Mouse (Mus musculus): ENCODE measurements around the gene Timm50. TPM values are rescaled to one million over a fixed set of nuclear protein-coding genes. Genes with fewer than 3 reads are reported as not detected.
A peak's percentile ranks its signal among the peaks of the same experiment; 100 is the strongest.

The Timm50 gene
- polyA plus RNA-seq, 1 experiment from 2014 or later = 124 TPM

DNA sequence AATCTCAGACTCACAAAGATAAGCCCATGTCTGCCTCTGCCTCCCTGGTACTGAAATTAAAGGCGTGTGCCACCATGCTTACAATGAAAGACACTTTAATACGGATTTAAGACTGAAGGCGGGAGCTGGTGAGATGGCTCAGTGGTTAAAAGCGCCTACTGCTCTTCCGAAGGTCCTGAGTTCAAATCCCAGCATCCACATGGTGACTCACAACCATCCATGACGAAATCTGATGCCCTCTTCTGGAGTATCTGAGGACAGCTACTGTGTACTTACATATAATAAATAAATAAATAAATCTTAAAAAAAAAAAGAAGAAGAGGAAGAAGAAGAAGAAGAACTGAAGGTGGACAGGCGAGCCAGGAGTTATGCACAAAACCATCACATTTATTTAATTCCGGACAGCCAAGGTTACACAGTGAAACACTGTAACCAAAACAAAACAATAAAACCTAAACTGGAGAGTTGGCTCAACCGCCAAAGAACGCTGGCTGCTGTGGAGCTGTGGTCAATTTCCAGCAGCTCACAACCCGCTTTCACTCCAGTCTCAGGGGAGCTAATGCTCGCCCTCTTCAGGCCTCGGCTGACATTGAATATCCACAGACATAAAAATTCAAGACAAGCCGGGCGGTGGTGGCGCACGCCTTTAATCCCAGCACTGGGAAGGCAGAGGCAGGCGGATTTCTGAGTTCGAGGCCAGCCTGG is 27.5 kb upstream of the Timm50 start:
- no peaks in the 10 kb centered on the region for H3K27me3 ChIP-seq (replicated peaks; ENCODE audit: control insufficient read depth, insufficient read depth, low read length)
- DNase-seq (ENCODE audit: low spot score) = peak; percentile 53
- H3K4me3 ChIP-seq (ENCODE audit: low read depth, low read length) = peak overlapping the region; percentile 100
- H3K36me3 ChIP-seq (ENCODE audit: control insufficient read depth, insufficient read depth, low read length) = 0 out of 2 replicates have a peak, but pooled peaks cover 5% of the 10 kb centered on the region
- 74% methylated on average over 19 of the region's 19 CpGs for WGBS
- H3K4me2 ChIP-seq (ENCODE audit: low read depth, low read length) = peak overlapping the region; percentile 88
- peaks cover 7% of the 10 kb centered on the region for H3K4me1 ChIP-seq (ENCODE audit: control insufficient read depth, insufficient read depth, low read length)
- no peak for ATAC-seq (ENCODE audit: low read depth)
- H3K9me3 ChIP-seq (ENCODE audit: control insufficient read depth, low read length) = no peaks in the 10 kb centered on the region
- H3K27ac ChIP-seq (replicated peaks; ENCODE audit: low read depth, low read length) = peak overlapping the region; percentile 87
- H3K9ac ChIP-seq (ENCODE audit: low read depth, low read length) = peak overlapping the region; percentile 96

DNA sequence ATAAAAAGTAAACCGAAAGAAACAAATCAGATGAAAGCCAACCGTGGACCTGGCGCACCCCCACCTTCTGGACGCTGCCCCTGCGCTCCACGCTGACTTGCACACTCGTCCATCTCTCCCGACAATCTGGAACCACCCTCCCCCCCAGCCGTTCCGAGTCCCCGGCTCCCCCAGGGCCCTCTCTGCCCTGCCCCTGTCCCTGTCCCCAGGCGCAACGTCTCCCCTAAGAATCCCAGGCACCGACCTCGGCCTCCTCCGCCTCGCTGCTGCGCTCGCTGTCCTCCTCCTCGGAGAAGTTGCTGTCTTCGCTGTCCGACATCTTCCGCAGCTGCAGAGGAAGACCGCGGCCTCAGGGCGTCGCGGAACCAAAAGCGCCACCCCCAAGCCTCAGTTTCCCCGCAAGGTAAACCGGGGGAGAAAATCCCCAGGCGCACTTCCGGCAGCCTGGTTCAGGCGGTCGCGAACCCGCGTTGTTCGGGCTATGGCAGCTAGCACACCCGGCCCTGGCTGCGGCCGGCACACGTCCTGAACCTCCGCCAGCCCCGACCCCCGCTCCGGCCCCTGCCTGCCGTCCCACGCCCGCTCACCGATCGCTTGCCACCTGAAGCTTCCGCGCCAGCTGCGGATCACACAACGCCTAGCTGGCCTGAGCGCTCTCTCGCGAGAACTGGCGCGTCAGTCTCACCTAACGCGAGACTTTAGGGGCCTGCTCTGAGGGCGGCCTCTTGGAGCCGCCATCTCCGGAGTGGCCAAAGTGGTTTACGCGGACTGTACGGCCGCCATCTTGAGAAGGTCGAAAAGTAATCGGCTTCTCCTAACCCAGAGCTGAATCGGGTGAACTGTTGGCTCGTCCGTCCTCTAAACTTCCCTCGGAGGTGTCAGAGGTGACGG is 26.5 kb upstream of the Timm50 start, which contains the start of gene Supt5:
Gene Supt5 (minus strand): TSS at position 639 of the 891 bp plus-strand sequence.
- Histone ChIP-seq H3K9ac (ENCODE audit: low read depth, low read length) (peak within 1 kb of the TSS; percentile 96), H3K4me2 (ENCODE audit: low read depth, low read length) (peak within 1 kb of the TSS; percentile 88), H3K9me3 (ENCODE audit: control insufficient read depth, low read length) (no peaks in the 10 kb centered on the region), H3K4me1 (ENCODE audit: control insufficient read depth, insufficient read depth, low read length) (peaks cover 7% of the 10 kb centered on the region), H3K27me3 (replicated peaks; ENCODE audit: control insufficient read depth, insufficient read depth, low read length) (no peaks in the 10 kb centered on the region), H3K4me3 (ENCODE audit: low read depth, low read length) (peak within 1 kb of the TSS; percentile 100), H3K27ac (replicated peaks; ENCODE audit: low read depth, low read length) (peak within 1 kb of the TSS; percentile 87), H3K36me3 (ENCODE audit: control insufficient read depth, insufficient read depth, low read length) (0 out of 2 replicates have a peak, but pooled peaks cover 5% of the 10 kb centered on the region)
- ATAC-seq (ENCODE audit: low read depth) (peak; percentile 99), DNase-seq (ENCODE audit: low spot score) (peak; percentile 100)
- 1% methylated on average over 67 of the region's 77 CpGs for WGBS

DNA sequence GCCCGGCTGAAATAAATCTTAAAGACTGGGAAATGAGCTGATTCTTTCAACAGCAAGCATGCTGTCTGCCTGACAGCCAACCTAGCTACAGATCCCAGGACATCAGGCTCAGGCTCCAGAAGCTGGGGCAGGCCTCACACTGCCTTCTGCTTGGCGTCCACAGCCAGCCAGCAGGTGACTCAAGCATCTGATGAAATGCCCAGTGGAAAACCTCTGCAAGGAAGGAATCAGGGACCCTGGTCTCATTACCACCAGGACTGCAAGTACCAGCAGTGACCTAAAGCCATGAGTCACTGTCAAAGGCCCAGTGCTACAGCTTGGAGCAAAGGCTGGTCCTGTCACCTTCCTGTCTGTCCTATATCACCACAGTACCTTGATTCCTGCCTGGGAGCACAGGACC is 23.6 kb upstream of the Timm50 start:
- no peaks in the 10 kb centered on the region for H3K9me3 ChIP-seq (ENCODE audit: control insufficient read depth, low read length)
- no peak overlapping the region for H3K4me3 ChIP-seq (ENCODE audit: low read depth, low read length)
- DNase-seq (ENCODE audit: low spot score) = no peak
- no peak overlapping the region for H3K27ac ChIP-seq (replicated peaks; ENCODE audit: low read depth, low read length)
- H3K27me3 ChIP-seq (replicated peaks; ENCODE audit: control insufficient read depth, insufficient read depth, low read length) = no peaks in the 10 kb centered on the region
- H3K4me2 ChIP-seq (ENCODE audit: low read depth, low read length) = no peak overlapping the region
- 90% methylated on average over 2 of the region's 2 CpGs for WGBS
- peaks cover 16% of the 10 kb centered on the region for H3K36me3 ChIP-seq (ENCODE audit: control insufficient read depth, insufficient read depth, low read length)
- H3K4me1 ChIP-seq (ENCODE audit: control insufficient read depth, insufficient read depth, low read length) = peaks cover 7% of the 10 kb centered on the region
- no peak for ATAC-seq (ENCODE audit: low read depth)
- no peak overlapping the region for H3K9ac ChIP-seq (ENCODE audit: low read depth, low read length)

DNA sequence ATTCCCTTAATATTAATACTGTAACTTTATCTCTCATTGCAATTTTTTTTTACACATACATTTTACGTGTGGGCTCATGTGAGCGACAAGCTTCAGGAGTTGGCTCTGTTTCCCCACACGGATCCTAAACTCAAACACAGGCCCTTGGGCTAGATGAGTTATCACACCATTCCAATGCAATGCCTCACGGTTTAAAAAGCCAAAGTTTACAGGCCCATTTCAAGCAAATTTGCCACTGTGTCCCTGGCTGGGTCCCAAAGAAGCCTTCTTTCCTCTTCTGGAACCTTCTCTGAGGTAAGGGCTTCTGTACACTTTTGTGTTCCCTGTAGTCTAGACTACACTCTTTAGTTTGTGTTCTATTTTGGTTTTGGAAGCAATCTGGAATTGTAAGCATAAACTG is 22.7 kb upstream of the Timm50 start:
- H3K9ac ChIP-seq (ENCODE audit: low read depth, low read length) = no peak overlapping the region
- no peak overlapping the region for H3K27ac ChIP-seq (replicated peaks; ENCODE audit: low read depth, low read length)
- no peak for ATAC-seq (ENCODE audit: low read depth)
- peaks cover 7% of the 10 kb centered on the region for H3K4me1 ChIP-seq (ENCODE audit: control insufficient read depth, insufficient read depth, low read length)
- no peak overlapping the region for H3K4me3 ChIP-seq (ENCODE audit: low read depth, low read length)
- no peaks in the 10 kb centered on the region for H3K27me3 ChIP-seq (replicated peaks; ENCODE audit: control insufficient read depth, insufficient read depth, low read length)
- H3K36me3 ChIP-seq (ENCODE audit: control insufficient read depth, insufficient read depth, low read length) = peaks cover 25% of the 10 kb centered on the region
- no peak for DNase-seq (ENCODE audit: low spot score)
- no peaks in the 10 kb centered on the region for H3K9me3 ChIP-seq (ENCODE audit: control insufficient read depth, low read length)
- 83% methylated on average over 4 of the region's 4 CpGs for WGBS
- H3K4me2 ChIP-seq (ENCODE audit: low read depth, low read length) = no peak overlapping the region

DNA sequence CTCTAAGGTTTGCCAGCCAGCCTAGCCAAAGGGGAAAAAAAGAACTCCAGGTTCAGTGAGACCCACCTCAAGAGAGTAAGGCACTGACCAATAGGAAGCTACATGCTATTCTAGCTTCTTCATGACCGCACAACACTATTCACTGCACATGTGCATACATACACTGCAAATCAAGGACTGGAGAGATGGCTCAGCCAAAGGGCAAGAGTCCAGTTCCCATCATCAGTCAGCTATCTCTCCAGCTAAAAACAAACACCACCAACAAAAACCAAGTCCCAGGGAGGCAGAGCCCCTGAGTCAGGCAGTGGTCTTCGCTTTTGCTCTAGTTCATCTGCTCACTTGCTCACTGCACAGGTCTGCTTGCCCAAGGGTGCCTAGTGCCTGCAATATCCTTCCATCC is 16.4 kb upstream of the Timm50 start:
- Histone ChIP-seq H3K4me2 (ENCODE audit: low read depth, low read length) (no peak overlapping the region), H3K36me3 (ENCODE audit: control insufficient read depth, insufficient read depth, low read length) (peaks cover 78% of the 10 kb centered on the region), H3K27ac (replicated peaks; ENCODE audit: low read depth, low read length) (no peak overlapping the region), H3K9ac (ENCODE audit: low read depth, low read length) (no peak overlapping the region), H3K4me3 (ENCODE audit: low read depth, low read length) (no peak overlapping the region), H3K9me3 (ENCODE audit: control insufficient read depth, low read length) (no peaks in the 10 kb centered on the region), H3K27me3 (replicated peaks; ENCODE audit: control insufficient read depth, insufficient read depth, low read length) (no peaks in the 10 kb centered on the region), H3K4me1 (ENCODE audit: control insufficient read depth, insufficient read depth, low read length) (no peaks in the 10 kb centered on the region)
- 93% methylated on average over 2 of the region's 2 CpGs for WGBS
- DNase-seq (ENCODE audit: low spot score) (no peak), ATAC-seq (ENCODE audit: low read depth) (no peak)

DNA sequence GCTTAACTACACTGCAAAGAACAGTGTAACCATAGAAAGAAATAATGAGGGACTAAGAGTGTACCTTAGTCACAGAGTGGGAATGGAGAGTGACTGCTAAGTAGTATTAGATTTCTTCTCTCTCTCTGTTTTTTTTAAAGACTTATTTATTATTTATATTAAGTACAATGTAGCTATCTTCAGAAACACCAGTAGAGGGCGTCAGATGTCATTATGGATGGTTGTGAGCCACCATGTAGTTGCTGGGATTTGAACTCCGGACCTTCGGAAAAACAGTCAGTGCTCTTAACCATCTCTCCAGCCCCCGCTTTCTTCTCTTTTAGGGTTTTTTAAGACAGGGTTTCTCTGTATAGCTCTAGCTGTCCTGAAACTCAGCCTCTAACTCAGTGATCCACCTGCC is 14.6 kb upstream of the Timm50 start:
- no peak for DNase-seq (ENCODE audit: low spot score)
- Histone ChIP-seq H3K4me1 (ENCODE audit: control insufficient read depth, insufficient read depth, low read length) (no peaks in the 10 kb centered on the region), H3K4me3 (ENCODE audit: low read depth, low read length) (no peak overlapping the region), H3K27ac (replicated peaks; ENCODE audit: low read depth, low read length) (no peak overlapping the region), H3K9ac (ENCODE audit: low read depth, low read length) (no peak overlapping the region), H3K27me3 (replicated peaks; ENCODE audit: control insufficient read depth, insufficient read depth, low read length) (no peaks in the 10 kb centered on the region), H3K36me3 (ENCODE audit: control insufficient read depth, insufficient read depth, low read length) (peaks cover 95% of the 10 kb centered on the region), H3K4me2 (ENCODE audit: low read depth, low read length) (no peak overlapping the region), H3K9me3 (ENCODE audit: control insufficient read depth, low read length) (no peaks in the 10 kb centered on the region)
- WGBS = 80% methylated on average over 4 of the region's 4 CpGs
- ATAC-seq (ENCODE audit: low read depth) = no peak

DNA sequence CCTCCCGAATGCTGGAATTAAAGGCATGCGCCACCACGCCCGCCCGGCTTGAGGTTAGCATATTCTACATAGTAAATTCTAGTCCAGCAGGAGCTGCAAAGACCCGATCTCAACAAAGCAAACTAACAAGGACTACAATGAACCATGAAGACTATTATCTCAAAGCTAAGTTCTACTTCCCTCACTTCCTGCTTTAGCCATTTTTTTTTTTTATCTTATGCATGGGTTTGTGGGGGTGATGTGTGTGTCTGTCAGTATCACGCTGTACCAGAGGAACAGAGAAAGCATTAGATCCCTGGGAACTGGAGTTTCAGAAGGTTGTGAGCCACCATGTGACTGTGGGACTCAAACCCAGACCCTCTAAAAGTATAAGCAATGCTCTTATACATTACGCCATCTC is 13.4 kb upstream of the Timm50 start:
- Histone ChIP-seq H3K4me1 (ENCODE audit: control insufficient read depth, insufficient read depth, low read length) (no peaks in the 10 kb centered on the region), H3K27ac (replicated peaks; ENCODE audit: low read depth, low read length) (no peak overlapping the region), H3K4me2 (ENCODE audit: low read depth, low read length) (no peak overlapping the region), H3K36me3 (ENCODE audit: control insufficient read depth, insufficient read depth, low read length) (peaks cover 95% of the 10 kb centered on the region), H3K4me3 (ENCODE audit: low read depth, low read length) (no peak overlapping the region), H3K9me3 (ENCODE audit: control insufficient read depth, low read length) (no peaks in the 10 kb centered on the region), H3K9ac (ENCODE audit: low read depth, low read length) (no peak overlapping the region), H3K27me3 (replicated peaks; ENCODE audit: control insufficient read depth, insufficient read depth, low read length) (no peaks in the 10 kb centered on the region)
- 96% methylated on average over 8 of the region's 8 CpGs for WGBS
- no peak for DNase-seq (ENCODE audit: low spot score)
- ATAC-seq (ENCODE audit: low read depth) = no peak

DNA sequence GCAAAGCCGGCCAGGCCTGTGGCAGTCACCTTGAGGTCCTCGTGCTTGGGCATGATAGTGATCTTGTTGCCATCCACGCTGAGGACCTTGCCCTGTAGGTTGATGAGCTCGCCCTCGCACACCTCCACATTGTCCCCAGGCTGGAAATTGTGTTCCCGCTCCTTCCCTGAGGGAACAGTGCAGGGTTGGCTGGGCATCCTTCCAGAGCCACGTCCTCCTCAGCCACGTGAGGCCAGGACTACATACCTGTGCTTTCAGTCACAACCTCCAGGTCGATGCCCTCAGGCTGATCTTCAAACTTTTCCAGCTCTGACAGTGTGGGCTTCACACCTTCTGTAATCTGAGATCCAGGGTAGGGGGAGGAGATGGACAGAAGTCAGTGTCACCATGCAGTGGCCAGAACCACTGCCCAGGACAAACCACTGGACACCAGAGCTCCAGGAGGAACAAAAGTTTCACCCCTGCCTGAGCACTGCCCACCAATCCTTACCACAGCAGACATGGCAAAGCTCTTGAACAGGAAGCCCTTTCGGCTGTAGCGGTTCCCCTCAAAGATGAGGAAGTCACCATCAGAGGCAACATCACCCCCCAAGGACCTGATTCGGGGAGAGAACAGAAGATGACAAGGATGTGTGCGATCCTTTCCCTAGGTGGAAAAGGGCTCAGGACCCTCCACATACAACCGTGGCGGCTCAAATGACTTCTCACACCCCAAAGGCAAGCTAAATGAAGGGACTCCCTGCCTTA is 10.3 kb upstream of the Timm50 start:
- no peaks in the 10 kb centered on the region for H3K27me3 ChIP-seq (replicated peaks; ENCODE audit: control insufficient read depth, insufficient read depth, low read length)
- H3K4me3 ChIP-seq (ENCODE audit: low read depth, low read length) = no peak overlapping the region
- H3K27ac ChIP-seq (replicated peaks; ENCODE audit: low read depth, low read length) = no peak overlapping the region
- H3K4me2 ChIP-seq (ENCODE audit: low read depth, low read length) = no peak overlapping the region
- WGBS = 93% methylated on average over 15 of the region's 15 CpGs
- H3K9ac ChIP-seq (ENCODE audit: low read depth, low read length) = no peak overlapping the region
- ATAC-seq (ENCODE audit: low read depth) (no peak), DNase-seq (ENCODE audit: low spot score) (no peak)
- H3K4me1 ChIP-seq (ENCODE audit: control insufficient read depth, insufficient read depth, low read length) = no peaks in the 10 kb centered on the region
- H3K9me3 ChIP-seq (ENCODE audit: control insufficient read depth, low read length) = no peaks in the 10 kb centered on the region
- peaks cover 100% of the 10 kb centered on the region for H3K36me3 ChIP-seq (ENCODE audit: control insufficient read depth, insufficient read depth, low read length)

All from embryonic facial prominence, embryonic 14.5 days (tissue).